ENCODE assay signal across 23 mouse cellular contexts in genomic region chr1:68872976-68873634, GRCm38 (mm10).
A peak's percentile ranks its signal among the peaks of the same experiment; 100 is the strongest.
DNase-seq lines count a peak whose midpoint lies in the region; ATAC-seq and TF ChIP-seq lines count a peak whose summit lies in the region.
"Had no signal": no experiment of that assay in that cellular context is flagged by ENCODE, and none has a peak within 500 bp of the region (broad histone marks: within the 10 kb centered on the region; RNA-seq: fewer than 3 reads in every experiment).

No protein-coding gene starts in this region.

- ATAC-seq in forebrain, embryonic 14.5 days: no peak; the same call in 1 of the 2 replicates
- no peak for ATAC-seq in forebrain, embryonic 11.5 days (replicated peaks; ENCODE audit: low FRiP score)
- no peak for ATAC-seq in kidney, postnatal 0 days (replicated peaks; ENCODE audit: low FRiP score, low read depth)
- ATAC-seq in neural tube, embryonic 15.5 days (ENCODE audit: low FRiP score): no peak
- ATAC-seq: intestine, embryonic 16.5 days; Patski had no signal

- 29% methylated on average over 2 of the region's 2 CpGs for WGBS in forebrain, embryonic 14.5 days
- 64% methylated on average over 2 of the region's 2 CpGs for WGBS in forebrain, embryonic 11.5 days
- WGBS in kidney, postnatal 0 days: 49% methylated on average over 2 of the region's 2 CpGs
- WGBS in neural tube, embryonic 15.5 days: 37% methylated on average over 2 of the region's 2 CpGs

- no peak overlapping the region for H3K9ac ChIP-seq in forebrain, embryonic 14.5 days (ENCODE audit: low read length)
- no peak overlapping the region for H3K9ac ChIP-seq in forebrain, embryonic 11.5 days (ENCODE audit: low read length)
- no peak overlapping the region for H3K9ac ChIP-seq in kidney, postnatal 0 days (ENCODE audit: low read depth, low read length)
- no peak overlapping the region for H3K9ac ChIP-seq in neural tube, embryonic 15.5 days (replicated peaks)
- H3K9ac ChIP-seq: heart, embryonic 13.5 days; lung, embryonic 15.5 days had no signal

- H3K36me3 ChIP-seq in forebrain, embryonic 14.5 days (ENCODE audit: control insufficient read depth, insufficient read depth, low read length): no peaks in the 10 kb centered on the region
- no peaks in the 10 kb centered on the region for H3K36me3 ChIP-seq in forebrain, embryonic 11.5 days (ENCODE audit: control insufficient read depth, insufficient read depth, low read length)
- no peaks in the 10 kb centered on the region for H3K36me3 ChIP-seq in kidney, postnatal 0 days (ENCODE audit: insufficient read depth, low read length)
- no peaks in the 10 kb centered on the region for H3K36me3 ChIP-seq in neural tube, embryonic 15.5 days
- H3K36me3 ChIP-seq: G1E; heart, embryonic 13.5 days; lung, embryonic 15.5 days; midbrain, embryonic 10.5 days had no signal

- no peaks in the 10 kb centered on the region for H3K9me3 ChIP-seq in forebrain, embryonic 14.5 days (replicated peaks; ENCODE audit: control insufficient read depth, low read length)
- no peaks in the 10 kb centered on the region for H3K9me3 ChIP-seq in forebrain, embryonic 11.5 days (ENCODE audit: control insufficient read depth, low read length)
- H3K9me3 ChIP-seq in kidney, postnatal 0 days (replicated peaks; ENCODE audit: low read length): no peaks in the 10 kb centered on the region
- H3K9me3 ChIP-seq in neural tube, embryonic 15.5 days (replicated peaks): no peaks in the 10 kb centered on the region
- H3K9me3 ChIP-seq: G1E; heart, embryonic 13.5 days; lung, embryonic 15.5 days; midbrain, embryonic 10.5 days had no signal

- 0 out of 2 replicates have a peak, but pooled peaks cover 5% of the 10 kb centered on the region for H3K4me1 ChIP-seq in forebrain, embryonic 14.5 days (ENCODE audit: control insufficient read depth, insufficient read depth, low read length)
- no peaks in the 10 kb centered on the region for H3K4me1 ChIP-seq in forebrain, embryonic 11.5 days (replicated peaks; ENCODE audit: control insufficient read depth, insufficient read depth, low read length)
- H3K4me1 ChIP-seq in kidney, postnatal 0 days (replicated peaks; ENCODE audit: insufficient read depth, low read length): no peaks in the 10 kb centered on the region
- H3K4me1 ChIP-seq in neural tube, embryonic 15.5 days: no peaks in the 10 kb centered on the region
- H3K4me1 ChIP-seq: heart, embryonic 13.5 days; lung, embryonic 15.5 days had no signal

- peak; percentile 49 for DNase-seq in forebrain, embryonic 14.5 days (ENCODE audit: low spot score)
- DNase-seq in forebrain, embryonic 11.5 days (ENCODE audit: low spot score): no peak
- DNase-seq in kidney, postnatal 0 days (ENCODE audit: low spot score): peak; percentile 4
- no peak for DNase-seq in kidney, postnatal 10 days
- DNase-seq in neural tube, embryonic 10.5 days (ENCODE audit: extremely low spot score, low spot score): no peak
- no peak for DNase-seq in frontal cortex, adult 2 months (ENCODE audit: extremely low spot score in 1 of 2, low spot score in 1 of 2)
- DNase-seq: cerebellum, adult 11 months; cerebellum, adult 9-10 months; cerebellum, postnatal 36 days; heart, adult 2 months; heart, postnatal 10 days; right cerebral cortex, adult 18-20 months; thymus, adult 18-20 months; thymus, postnatal 25 days had no signal

- no peak overlapping the region for H3K4me3 ChIP-seq in forebrain, embryonic 14.5 days (ENCODE audit: low read depth, low read length)
- no peak overlapping the region for H3K4me3 ChIP-seq in forebrain, embryonic 11.5 days (ENCODE audit: low read depth, low read length)
- H3K4me3 ChIP-seq in kidney, postnatal 0 days (replicated peaks; ENCODE audit: low read depth, low read length): no peak overlapping the region
- no peak overlapping the region for H3K4me3 ChIP-seq in neural tube, embryonic 15.5 days (replicated peaks)
- H3K4me3 ChIP-seq: heart, adult 2 months; heart, embryonic 13.5 days; lung, embryonic 15.5 days; midbrain, embryonic 10.5 days had no signal

- no peak overlapping the region for H3K4me2 ChIP-seq in forebrain, embryonic 14.5 days (ENCODE audit: low read length)
- H3K4me2 ChIP-seq in forebrain, embryonic 11.5 days (ENCODE audit: low read depth, low read length, severe bottlenecking): no peak overlapping the region
- no peak overlapping the region for H3K4me2 ChIP-seq in kidney, postnatal 0 days (ENCODE audit: low read length)
- H3K4me2 ChIP-seq in neural tube, embryonic 15.5 days: no peak overlapping the region
- H3K4me2 ChIP-seq: heart, embryonic 13.5 days; liver, embryonic 11.5 days; lung, embryonic 15.5 days had no signal

- H3K27me3 ChIP-seq in forebrain, embryonic 14.5 days (replicated peaks; ENCODE audit: control insufficient read depth, insufficient read depth, low read length): no peaks in the 10 kb centered on the region
- peaks cover 7% of the 10 kb centered on the region; the same call in 1 of the 2 replicates for H3K27me3 ChIP-seq in forebrain, embryonic 11.5 days (ENCODE audit: control insufficient read depth, insufficient read depth, low read length)
- H3K27me3 ChIP-seq in kidney, postnatal 0 days (ENCODE audit: insufficient read depth, low read length): no peaks in the 10 kb centered on the region
- no peaks in the 10 kb centered on the region for H3K27me3 ChIP-seq in neural tube, embryonic 15.5 days (replicated peaks)
- H3K27me3 ChIP-seq: heart, embryonic 13.5 days; lung, embryonic 15.5 days; Patski had no signal

- TF ChIP-seq CTCF in kidney, postnatal 0 days (IDR thresholded peaks at IDR 0.05; ENCODE audit: low read depth): no peak

- H3K27ac ChIP-seq in forebrain, embryonic 14.5 days (ENCODE audit: low read depth, low read length): no peak overlapping the region
- H3K27ac ChIP-seq in forebrain, embryonic 11.5 days (ENCODE audit: low read depth, low read length): no peak overlapping the region
- no peak overlapping the region for H3K27ac ChIP-seq in kidney, postnatal 0 days
- H3K27ac ChIP-seq in neural tube, embryonic 15.5 days (replicated peaks): 0 out of 2 replicates have a peak overlapping the region, but pooled peaks have one; percentile 3
- H3K27ac ChIP-seq: heart, adult 2 months; heart, embryonic 13.5 days; lung, embryonic 15.5 days; midbrain, embryonic 10.5 days; stomach, postnatal 0 days had no signal

Comparison
In these comparisons a context has a peak if more than half of its experiments do, and no peak if none do; other contexts are left out.
1. DNase-seq: peak in forebrain, embryonic 14.5 days (single experiment) and kidney, postnatal 0 days (single experiment); none in forebrain, embryonic 11.5 days (single experiment), kidney, postnatal 10 days (single experiment), neural tube, embryonic 10.5 days (single experiment) and frontal cortex, adult 2 months (0 of 2).